Mouse (Mus musculus) left cerebral cortex, postnatal 4 days (tissue): ENCODE results near the gene Arhgap44. TPM values are rescaled to one million over a fixed set of nuclear protein-coding genes. Genes with fewer than 3 reads are reported as not detected.

Experiments
- DNase-seq: peaks from one replicate; pipeline ENCODE4 v3.0.0-alpha.2; 2022
- intact Hi-C: fragments of 180-260 bp; cut with DNase I; formaldehyde crosslinking; loops from one replicate; pipeline ENCODE4 v1.15.1; 2025
- total RNA-seq, 2 experiments: library from RNA; stranded (reverse); gene quantifications; 2 replicates each; pipeline ENCODE4 v1.2.3; 2021

Arhgap44 gene
- total RNA-seq, 2 experiments from 2014 or later = 64.0 to 68.3 TPM

DNA sequence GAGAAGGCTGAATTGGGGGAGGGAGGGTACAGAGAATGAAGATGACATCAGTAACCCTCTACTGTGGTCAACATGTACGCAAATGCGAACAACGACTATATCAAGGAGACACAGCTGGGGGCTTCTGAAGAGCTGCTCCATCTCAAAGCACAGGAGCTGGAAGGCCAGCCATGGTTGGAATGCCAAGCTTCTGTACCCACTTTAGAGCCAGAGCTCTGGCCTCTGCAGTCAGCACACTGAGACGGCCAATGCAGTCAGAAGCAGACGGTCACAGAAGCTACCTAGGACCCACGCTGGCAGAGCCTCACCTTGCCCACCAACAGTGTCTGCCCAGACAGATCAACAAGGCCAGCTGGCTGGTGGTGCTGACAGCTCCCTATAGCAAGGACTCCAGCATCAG is 73.5 kb downstream of the Arhgap44 start:
- intact Hi-C loops = loop anchor here (10.0 kb wide), 1 partner anchor 66 kb away; the partner anchor contains the start of gene 1700086D15Rik

DNA sequence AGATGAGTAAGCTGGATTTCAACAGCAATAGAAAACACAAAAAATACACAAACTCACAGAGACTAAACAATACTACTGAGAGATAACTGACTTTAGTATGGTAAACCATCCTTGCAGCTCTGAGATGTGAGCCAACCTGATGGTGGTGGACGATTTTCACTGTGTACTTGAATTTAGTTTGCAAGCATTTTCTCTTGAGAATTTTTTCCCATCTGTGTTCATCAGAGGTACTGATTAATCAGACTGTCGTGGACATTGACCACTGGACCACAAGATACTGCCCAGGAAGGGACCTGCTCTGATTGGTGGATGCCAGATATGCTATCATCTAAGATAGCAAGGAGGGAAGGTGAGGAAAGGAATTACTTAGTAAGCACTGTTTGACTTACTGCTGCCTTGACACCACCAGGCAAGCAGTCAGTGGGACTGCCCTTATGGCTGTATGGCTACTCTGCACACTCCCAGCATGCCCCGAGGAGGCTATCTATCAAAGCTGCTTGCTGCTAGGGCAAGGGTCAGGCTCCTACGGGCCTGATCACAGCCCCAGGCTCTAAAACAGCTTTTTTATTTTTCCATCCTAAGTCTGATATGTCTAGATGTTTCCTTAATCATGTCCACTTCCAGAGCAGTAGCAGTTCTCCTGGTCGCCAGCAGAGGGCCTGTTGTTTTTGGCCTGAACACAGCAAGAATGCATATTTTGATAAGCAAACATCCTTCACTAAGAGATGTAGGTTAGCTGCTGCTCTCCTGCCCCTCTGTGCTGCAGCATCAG is 74.1 kb downstream of the Arhgap44 start:
- DNase-seq = peak; percentile 59
- intact Hi-C loops = loop anchor here (10.0 kb wide), 1 partner anchor 66 kb away; the partner anchor contains the start of gene 1700086D15Rik

More for the DNA sequence above, 73.5 kb downstream of the Arhgap44 start:
- peak; percentile 17 for DNase-seq

- intact Hi-C loops = loop anchor here (10.0 kb wide), 1 partner anchor 74 kb away; the partner anchor contains the start of gene 1700086D15Rik
- no peak for DNase-seq
These were observed 82.0 kb downstream of the Arhgap44 start for GRCm38 (mm10) chr11:65080761-65081160.

GRCm38 (mm10) chr11:65080274-65080673 is 82.5 kb downstream of the Arhgap44 start:
- intact Hi-C loops = loop anchor here (10.0 kb wide), 1 partner anchor 75 kb away; the partner anchor contains the start of gene 1700086D15Rik
- no peak for DNase-seq

- no peak for DNase-seq
- intact Hi-C loops = no loop called here
These were observed 93.2 kb downstream of the Arhgap44 start for GRCm38 (mm10) chr11:65069609-65070008.

DNA sequence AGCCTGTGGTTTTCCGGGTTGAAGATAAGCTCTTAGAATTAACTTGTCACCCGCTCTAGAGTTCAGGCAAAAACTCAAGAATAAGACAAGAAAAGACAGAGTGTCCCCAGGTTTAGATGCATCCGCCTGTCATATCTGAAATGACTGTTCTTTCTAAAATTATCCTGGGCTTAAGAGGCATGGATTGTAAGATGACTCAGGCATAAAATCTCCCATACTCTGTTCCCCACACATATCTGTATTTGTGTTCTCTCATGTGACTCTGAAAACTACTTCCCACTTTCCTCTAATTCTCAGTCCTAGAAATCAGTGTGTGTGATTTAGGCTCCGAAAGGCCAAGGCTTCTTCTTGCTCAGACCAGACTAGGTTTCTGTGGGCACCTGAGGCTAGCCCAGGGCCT is 93.7 kb downstream of the Arhgap44 start:
- DNase-seq = no peak
- intact Hi-C loops = no loop called here

- DNase-seq = no peak
- intact Hi-C loops = no loop called here
These were observed 97.6 kb downstream of the Arhgap44 start for GRCm38 (mm10) chr11:65065201-65065600.

DNA sequence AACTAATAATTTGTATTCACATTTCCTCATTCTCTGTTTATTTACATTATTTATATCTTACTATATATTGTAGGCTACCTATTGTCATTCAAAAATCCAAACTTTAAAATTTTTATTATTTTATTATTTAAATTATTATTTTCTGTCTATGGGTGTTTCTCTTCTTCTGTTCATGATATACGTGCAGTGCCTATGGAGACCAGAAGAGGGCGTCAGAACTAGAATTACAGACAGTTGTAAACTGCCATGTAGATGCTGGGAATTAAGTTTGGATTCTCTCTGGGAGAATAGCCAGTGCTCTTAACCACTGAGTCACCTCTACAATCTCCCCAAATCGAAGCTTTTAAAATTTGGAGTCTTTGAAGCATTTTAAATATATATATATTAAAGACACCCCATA is 101.3 kb downstream of the Arhgap44 start:
- intact Hi-C loops = no loop called here
- no peak for DNase-seq

- intact Hi-C loops = no loop called here
- DNase-seq = no peak
These were observed 103.2 kb downstream of the Arhgap44 start for GRCm38 (mm10) chr11:65059531-65059930.

- DNase-seq = no peak
- intact Hi-C loops = no loop called here
These were observed 104.4 kb downstream of the Arhgap44 start for GRCm38 (mm10) chr11:65058224-65058908.

GRCm38 (mm10) chr11:65055596-65055995 is 107.2 kb downstream of the Arhgap44 start:
- intact Hi-C loops = no loop called here
- DNase-seq = no peak

- intact Hi-C loops = no loop called here
- no peak for DNase-seq
These were observed 108.5 kb downstream of the Arhgap44 start for GRCm38 (mm10) chr11:65054216-65054615.

- no peak for DNase-seq
- intact Hi-C loops = no loop called here
These were observed 111.9 kb downstream of the Arhgap44 start for GRCm38 (mm10) chr11:65050819-65051218.

- intact Hi-C loops = no loop called here
- DNase-seq = peak; percentile 43
These were observed 113.7 kb downstream of the Arhgap44 start for GRCm38 (mm10) chr11:65049090-65049489.

GRCm38 (mm10) chr11:65040556-65040955 is 122.2 kb downstream of the Arhgap44 start:
- intact Hi-C loops = no loop called here
- no peak for DNase-seq

DNA sequence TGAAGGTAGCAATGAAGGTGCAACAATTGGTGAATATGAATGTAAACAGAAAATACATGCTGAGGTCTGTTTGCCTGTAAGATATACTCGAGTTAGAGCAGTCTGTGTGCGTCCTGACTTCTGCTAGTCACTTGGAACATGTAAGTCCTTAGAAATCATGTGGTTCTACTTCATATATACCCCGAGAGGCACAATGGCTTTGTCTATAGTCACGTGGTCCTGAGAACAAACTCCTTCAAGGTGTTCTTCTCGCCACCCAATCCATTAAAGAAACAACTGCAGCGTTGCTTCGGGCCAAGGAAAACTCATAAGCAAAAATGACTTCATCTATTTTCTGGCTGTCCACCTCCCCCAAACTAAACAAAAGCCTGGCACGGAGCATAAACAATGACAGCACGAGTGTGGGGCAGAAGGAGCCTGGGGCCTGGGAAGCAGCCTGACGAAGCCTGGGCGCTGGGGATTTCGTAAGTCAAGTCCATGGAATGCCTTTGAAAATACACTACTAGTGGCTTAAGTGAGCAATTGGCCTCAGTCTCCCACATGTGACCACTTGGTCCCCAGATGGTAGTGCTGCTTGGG is 123.2 kb downstream of the Arhgap44 start:
- DNase-seq = no peak

DNA sequence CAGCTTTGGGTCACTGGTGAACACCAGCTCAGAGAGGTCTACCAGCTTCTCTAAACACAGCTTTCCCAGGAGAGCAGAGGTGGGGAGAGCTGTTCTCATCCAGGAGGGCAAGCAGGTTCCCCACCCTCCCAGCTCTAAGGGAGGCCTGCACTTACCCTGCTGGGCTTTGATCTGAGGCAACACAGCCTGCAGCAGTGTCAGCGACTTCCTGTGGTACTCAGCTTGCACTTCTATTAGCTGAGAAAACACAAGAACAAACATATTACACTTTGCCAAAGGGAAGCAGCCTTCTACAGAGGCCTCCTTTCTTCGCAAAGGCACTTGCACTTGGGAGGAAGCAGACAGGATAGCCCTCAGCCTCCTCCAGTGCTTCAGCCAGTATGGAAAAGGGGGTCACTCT is 123.8 kb downstream of the Arhgap44 start:
- intact Hi-C loops = no loop called here
- DNase-seq = no peak

More for the DNA sequence above, 123.2 kb downstream of the Arhgap44 start:
- intact Hi-C loops = no loop called here

- no peak for DNase-seq
These were observed 130.5 kb downstream of the Arhgap44 start for GRCm38 (mm10) chr11:65032221-65032620.

DNA sequence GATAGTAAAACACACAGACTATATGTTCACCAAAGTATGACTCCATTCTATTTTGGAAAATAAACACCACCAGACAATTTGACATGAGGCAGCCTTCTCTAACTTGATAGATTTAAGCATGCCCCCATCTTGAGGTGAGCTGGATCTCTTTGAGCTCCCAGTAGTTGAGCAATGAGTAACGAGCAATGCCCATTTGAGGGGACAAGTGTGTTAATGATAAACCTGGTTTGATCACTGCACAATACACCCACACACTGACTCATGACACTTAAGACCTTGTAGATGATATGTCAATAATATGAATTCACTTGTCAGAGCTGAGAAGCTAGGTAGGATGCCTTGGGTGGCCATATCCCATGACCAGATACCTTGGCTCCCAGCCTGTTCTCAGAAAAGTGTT is 132.6 kb downstream of the Arhgap44 start:
- no peak for DNase-seq
- intact Hi-C loops = no loop called here

More at GRCm38 (mm10) chr11:65032221-65032620, 130.5 kb downstream of the Arhgap44 start:
- intact Hi-C loops = no loop called here

DNA sequence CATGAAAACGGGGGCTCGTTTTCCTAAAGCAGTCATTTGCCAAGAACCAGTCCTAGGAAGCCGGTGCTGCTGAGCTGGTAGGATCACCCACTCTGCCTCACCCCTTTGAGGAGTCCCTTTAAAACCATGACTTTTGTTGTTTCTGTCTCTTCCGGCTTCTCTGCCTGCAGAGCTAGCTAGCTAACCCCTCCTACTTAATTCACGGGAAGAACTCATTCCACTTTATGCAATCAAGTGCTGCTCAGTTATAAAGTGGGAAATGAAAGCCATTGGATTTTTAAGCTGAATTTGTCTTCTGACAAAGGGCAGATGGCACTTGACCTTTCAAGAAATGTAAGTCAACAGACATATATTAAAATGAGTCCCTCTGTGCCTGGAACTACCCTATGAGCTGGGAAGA is 134.7 kb downstream of the Arhgap44 start:
- no peak for DNase-seq
- intact Hi-C loops = no loop called here

- intact Hi-C loops = no loop called here
- DNase-seq = no peak
These were observed 140.0 kb downstream of the Arhgap44 start for GRCm38 (mm10) chr11:65022771-65023170.
